Mouse (Mus musculus): Measurements from ENCODE around the gene Commd7.
"Not testable (repeated sequence)": the region's sequence is repeated elsewhere in the genome, so short reads cannot be mapped to it uniquely, and the experiment has no call there.

GRCm38 (mm10) chr2:153657659-153658058, 25.1 kb upstream of the Commd7 start:
- not testable (repeated sequence) for TF ChIP-seq POLR2A, CTCF (IDR thresholded peaks at IDR 0.05; ENCODE audit: extremely low read depth, insufficient read depth, low read length)

Measured in cortical plate, adult 2 months (tissue).